Mouse (Mus musculus): ENCODE results near the gene Crcp. TPM values are rescaled to one million over a fixed set of nuclear protein-coding genes. Genes with fewer than 3 reads are reported as not detected.

The Crcp gene
- polyA plus RNA-seq, 1 experiment, result 56.5 TPM

DNA sequence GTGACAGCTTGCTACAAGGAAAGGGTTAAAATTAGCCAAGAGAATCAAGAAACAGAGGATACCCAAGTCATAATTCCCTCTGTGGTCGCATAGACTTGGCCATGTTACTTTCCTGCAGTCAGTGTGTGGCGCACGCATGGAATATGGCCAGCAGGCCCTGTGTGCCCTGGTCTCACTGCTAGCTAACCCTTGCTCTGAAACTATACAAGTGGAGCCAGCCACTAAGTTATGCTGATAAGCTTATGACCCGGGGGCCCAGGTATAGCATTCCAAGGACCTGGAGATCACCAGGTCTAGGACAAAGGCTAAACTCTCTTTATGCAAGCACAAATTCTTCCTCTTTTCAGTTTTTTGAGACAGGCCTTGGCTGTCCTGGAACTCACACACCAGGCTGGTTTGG is 11.7 kb downstream of the Crcp start:
- TF ChIP-seq POLR2A (IDR thresholded peaks at IDR 0.05; ENCODE audit: control insufficient read depth, low read depth, low read length) (no peak), CTCF (IDR thresholded peaks at IDR 0.05; ENCODE audit: control insufficient read depth, insufficient read depth, insufficient replicate concordance, low read depth, low read length) (no peak)
- Histone ChIP-seq H3K27ac (ENCODE audit: control insufficient read depth, insufficient read depth, low read depth, low read length) (no peak overlapping the region), H3K4me3 (ENCODE audit: control insufficient read depth, low read depth, low read length) (no peak overlapping the region), H3K4me1 (ENCODE audit: control insufficient read depth, insufficient read depth, low read length) (no peaks in the 10 kb centered on the region), H3K36me3 (ENCODE audit: control insufficient read depth, insufficient read depth, low read length) (peaks cover 15% of the 10 kb centered on the region), H3K27me3 (ENCODE audit: control insufficient read depth, insufficient read depth, low read length) (no peaks in the 10 kb centered on the region)

- H3K27me3 ChIP-seq (ENCODE audit: control insufficient read depth, insufficient read depth, low read length), result no peaks in the 10 kb centered on the region
- H3K4me1 ChIP-seq (ENCODE audit: control insufficient read depth, insufficient read depth, low read length), result no peaks in the 10 kb centered on the region
- H3K36me3 ChIP-seq (ENCODE audit: control insufficient read depth, insufficient read depth, low read length), result peaks cover 15% of the 10 kb centered on the region
- TF ChIP-seq POLR2A (IDR thresholded peaks at IDR 0.05; ENCODE audit: control insufficient read depth, low read depth, low read length) (no peak), CTCF (IDR thresholded peaks at IDR 0.05; ENCODE audit: control insufficient read depth, insufficient read depth, insufficient replicate concordance, low read depth, low read length) (no peak)
- no peak overlapping the region for H3K4me3 ChIP-seq (ENCODE audit: control insufficient read depth, low read depth, low read length)
- no peak overlapping the region for H3K27ac ChIP-seq (ENCODE audit: control insufficient read depth, insufficient read depth, low read depth, low read length)
These were observed 12.2 kb downstream of the Crcp start for GRCm38 (mm10) chr5:130041262-130041661.

DNA sequence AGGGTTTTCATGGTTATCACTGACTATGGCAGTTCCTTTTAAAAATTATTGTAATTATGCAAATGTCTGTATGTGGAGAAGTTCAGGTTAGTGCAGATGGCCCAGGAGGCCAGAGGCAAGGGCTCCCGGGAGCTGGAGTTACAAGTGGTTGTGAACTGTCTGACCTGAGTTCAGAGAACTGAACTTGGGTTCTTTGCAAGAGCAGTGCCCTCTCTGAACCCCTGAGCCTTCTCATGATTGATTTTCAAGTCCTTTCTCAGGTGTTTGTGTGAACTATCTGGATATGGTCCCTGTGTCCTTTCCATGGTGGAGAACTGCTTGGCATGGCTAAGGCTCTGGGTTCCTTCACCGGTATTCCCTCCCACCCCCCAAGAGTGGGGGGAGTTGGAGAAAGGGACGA is 14.7 kb downstream of the Crcp start:
- no peaks in the 10 kb centered on the region for H3K27me3 ChIP-seq (ENCODE audit: control insufficient read depth, insufficient read depth, low read length)
- TF ChIP-seq CTCF (IDR thresholded peaks at IDR 0.05; ENCODE audit: control insufficient read depth, insufficient read depth, insufficient replicate concordance, low read depth, low read length) (no peak), POLR2A (IDR thresholded peaks at IDR 0.05; ENCODE audit: control insufficient read depth, low read depth, low read length) (no peak)
- 0 out of 2 replicates have a peak overlapping the region, but pooled peaks have one; percentile 17 for H3K27ac ChIP-seq (ENCODE audit: control insufficient read depth, insufficient read depth, low read depth, low read length)
- peaks cover 18% of the 10 kb centered on the region for H3K36me3 ChIP-seq (ENCODE audit: control insufficient read depth, insufficient read depth, low read length)
- H3K4me1 ChIP-seq (ENCODE audit: control insufficient read depth, insufficient read depth, low read length), result no peaks in the 10 kb centered on the region
- H3K4me3 ChIP-seq (ENCODE audit: control insufficient read depth, low read depth, low read length), result no peak overlapping the region

- H3K27me3 ChIP-seq (ENCODE audit: control insufficient read depth, insufficient read depth, low read length), result no peaks in the 10 kb centered on the region
- H3K4me1 ChIP-seq (ENCODE audit: control insufficient read depth, insufficient read depth, low read length), result no peaks in the 10 kb centered on the region
- TF ChIP-seq CTCF (IDR thresholded peaks at IDR 0.05; ENCODE audit: control insufficient read depth, insufficient read depth, insufficient replicate concordance, low read depth, low read length) (peak; percentile 45; the same call in 1 of the 2 replicates), POLR2A (IDR thresholded peaks at IDR 0.05; ENCODE audit: control insufficient read depth, low read depth, low read length) (no peak)
- H3K36me3 ChIP-seq (ENCODE audit: control insufficient read depth, insufficient read depth, low read length), result peaks cover 18% of the 10 kb centered on the region
- H3K27ac ChIP-seq (ENCODE audit: control insufficient read depth, insufficient read depth, low read depth, low read length), result no peak overlapping the region
- no peak overlapping the region for H3K4me3 ChIP-seq (ENCODE audit: control insufficient read depth, low read depth, low read length)
These were observed 15.2 kb downstream of the Crcp start for GRCm38 (mm10) chr5:130044201-130044695.

DNA sequence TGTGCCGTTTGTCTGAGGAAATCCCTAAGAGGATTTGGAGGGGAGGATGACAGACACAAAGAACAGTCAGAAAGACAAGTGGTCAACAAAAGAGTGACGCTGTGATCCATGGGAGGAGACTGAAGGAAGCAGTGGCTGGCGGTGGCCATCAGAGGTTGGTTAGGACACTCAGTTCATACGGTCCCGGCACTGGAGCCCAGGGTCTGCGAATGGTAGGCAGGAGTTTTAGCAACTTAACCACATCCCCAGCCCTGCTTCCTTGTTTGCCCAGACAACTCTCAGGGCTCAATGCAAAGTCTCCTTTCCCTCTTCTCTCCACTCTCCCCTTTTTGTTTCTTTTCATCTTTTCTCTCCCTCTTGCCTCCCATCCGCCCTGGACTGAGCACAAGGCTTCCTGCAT is 17.0 kb downstream of the Crcp start:
- TF ChIP-seq POLR2A (IDR thresholded peaks at IDR 0.05; ENCODE audit: control insufficient read depth, low read depth, low read length) (no peak), CTCF (IDR thresholded peaks at IDR 0.05; ENCODE audit: control insufficient read depth, insufficient read depth, insufficient replicate concordance, low read depth, low read length) (no peak)
- no peak overlapping the region for H3K4me3 ChIP-seq (ENCODE audit: control insufficient read depth, low read depth, low read length)
- no peaks in the 10 kb centered on the region for H3K27me3 ChIP-seq (ENCODE audit: control insufficient read depth, insufficient read depth, low read length)
- H3K4me1 ChIP-seq (ENCODE audit: control insufficient read depth, insufficient read depth, low read length), result no peaks in the 10 kb centered on the region
- no peak overlapping the region for H3K27ac ChIP-seq (ENCODE audit: control insufficient read depth, insufficient read depth, low read depth, low read length)
- H3K36me3 ChIP-seq (ENCODE audit: control insufficient read depth, insufficient read depth, low read length), result peaks cover 12% of the 10 kb centered on the region

GRCm38 (mm10) chr5:130046589-130046988 is 17.5 kb downstream of the Crcp start:
- peaks cover 11% of the 10 kb centered on the region for H3K36me3 ChIP-seq (ENCODE audit: control insufficient read depth, insufficient read depth, low read length)
- H3K27ac ChIP-seq (ENCODE audit: control insufficient read depth, insufficient read depth, low read depth, low read length), result no peak overlapping the region
- TF ChIP-seq CTCF (IDR thresholded peaks at IDR 0.05; ENCODE audit: control insufficient read depth, insufficient read depth, insufficient replicate concordance, low read depth, low read length), result no peak
- no peaks in the 10 kb centered on the region for H3K4me1 ChIP-seq (ENCODE audit: control insufficient read depth, insufficient read depth, low read length)
- no peaks in the 10 kb centered on the region for H3K27me3 ChIP-seq (ENCODE audit: control insufficient read depth, insufficient read depth, low read length)
- H3K4me3 ChIP-seq (ENCODE audit: control insufficient read depth, low read depth, low read length), result no peak overlapping the region

DNA sequence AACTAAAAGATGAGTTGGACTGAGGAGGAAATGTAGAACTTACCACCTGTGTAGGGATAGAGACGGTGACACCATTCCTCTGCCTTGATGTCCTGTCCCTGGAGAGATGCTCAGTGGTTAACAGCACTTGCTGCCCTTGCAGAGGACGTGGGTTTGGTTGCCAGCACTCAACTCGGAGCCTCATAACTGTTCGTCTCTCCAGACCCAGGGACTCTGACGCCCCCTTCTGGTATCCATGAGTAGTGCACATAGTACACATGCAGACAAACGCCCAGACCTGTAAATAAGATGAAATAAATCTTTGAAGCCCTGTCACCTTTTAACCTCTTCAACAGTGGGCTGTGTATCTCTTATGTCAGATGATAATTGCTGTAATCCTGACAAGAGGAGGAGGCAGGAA is 17.9 kb downstream of the Crcp start:
- Histone ChIP-seq H3K4me3 (ENCODE audit: control insufficient read depth, low read depth, low read length) (no peak overlapping the region), H3K27ac (ENCODE audit: control insufficient read depth, insufficient read depth, low read depth, low read length) (no peak overlapping the region), H3K36me3 (ENCODE audit: control insufficient read depth, insufficient read depth, low read length) (peaks cover 11% of the 10 kb centered on the region), H3K4me1 (ENCODE audit: control insufficient read depth, insufficient read depth, low read length) (no peaks in the 10 kb centered on the region), H3K27me3 (ENCODE audit: control insufficient read depth, insufficient read depth, low read length) (no peaks in the 10 kb centered on the region)
- TF ChIP-seq CTCF (IDR thresholded peaks at IDR 0.05; ENCODE audit: control insufficient read depth, insufficient read depth, insufficient replicate concordance, low read depth, low read length) (peak; percentile 57; the same call in 1 of the 2 replicates), POLR2A (IDR thresholded peaks at IDR 0.05; ENCODE audit: control insufficient read depth, low read depth, low read length) (no peak)
